Mouse (Mus musculus) ovary, adult 18-20 months (tissue): ENCODE results near the gene Acadl.

Experiments
- DNase-seq: peaks from one replicate; pipeline ENCODE4 v3.0.0; 2022; ENCODE audit warnings: low spot score, mixed read lengths

Acadl gene

GRCm38 (mm10) chr1:66862712-66863511, at the start of gene Acadl:
TSS of gene Acadl (minus strand) at chr1:66863277.
- peak; percentile 84 for DNase-seq

- no peak for DNase-seq
Observed at GRCm38 (mm10) chr1:66912305-66912704, 49.2 kb upstream of the Acadl start.

DNA sequence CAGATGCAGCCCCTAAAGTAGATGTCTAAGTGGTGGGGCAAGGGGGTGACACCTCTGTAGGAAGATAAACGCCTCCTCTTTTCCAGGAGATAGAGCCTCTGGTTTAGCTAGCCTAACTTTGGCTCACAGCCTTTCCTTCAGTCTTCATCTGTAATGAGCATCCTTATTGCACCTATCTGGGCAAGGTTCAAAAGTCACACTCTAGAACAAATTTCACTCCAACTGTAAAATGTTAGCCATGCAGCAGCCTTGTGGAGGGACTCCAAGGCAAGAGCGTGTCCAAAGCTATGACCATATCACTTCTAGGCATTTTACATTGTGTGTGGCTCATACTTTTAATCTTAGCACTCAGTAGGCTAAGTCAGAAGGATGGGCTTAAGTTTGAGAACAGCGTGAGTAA, 39.5 kb upstream of the Acadl start:
- DNase-seq: no peak

DNA sequence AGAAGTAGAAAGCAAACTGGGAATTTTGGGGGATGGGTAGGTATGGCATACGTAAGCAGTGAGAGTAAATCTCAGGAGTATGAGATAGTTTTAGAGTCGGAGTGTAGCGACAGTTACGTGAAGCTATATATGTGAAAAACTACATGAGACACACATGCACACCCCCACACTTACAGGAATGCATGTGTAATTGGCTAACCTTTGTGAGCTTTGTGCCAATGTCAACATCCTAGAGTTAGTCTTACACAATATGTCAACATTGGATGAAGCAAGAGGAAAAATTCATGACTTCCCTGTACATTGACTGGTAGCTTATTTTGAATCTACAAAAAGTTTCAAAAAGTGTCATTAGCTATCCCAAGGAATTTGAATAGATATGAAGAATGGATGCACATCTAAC, 37.9 kb upstream of the Acadl start:
- DNase-seq: no peak

GRCm38 (mm10) chr1:66898261-66898660, 35.2 kb upstream of the Acadl start:
- DNase-seq: no peak

- no peak for DNase-seq
Observed at GRCm38 (mm10) chr1:66896556-66896955, 33.5 kb upstream of the Acadl start.

GRCm38 (mm10) chr1:66896125-66896524, 33.0 kb upstream of the Acadl start:
- DNase-seq: no peak

DNA sequence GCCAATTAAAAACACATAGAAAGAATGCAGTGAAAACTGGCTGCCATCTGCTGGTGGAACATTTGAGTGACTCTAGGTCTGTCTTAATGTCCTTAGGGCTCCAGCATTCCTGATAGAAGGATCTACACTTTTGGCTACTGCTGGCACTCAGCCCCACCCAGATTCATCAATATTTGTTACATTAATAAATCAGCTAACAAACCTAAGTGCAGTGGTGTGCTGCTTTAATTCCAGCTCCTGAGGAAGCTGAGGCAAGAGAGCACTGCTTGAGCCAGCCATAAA, 32.7 kb upstream of the Acadl start:
- peak; percentile 17 for DNase-seq

DNA sequence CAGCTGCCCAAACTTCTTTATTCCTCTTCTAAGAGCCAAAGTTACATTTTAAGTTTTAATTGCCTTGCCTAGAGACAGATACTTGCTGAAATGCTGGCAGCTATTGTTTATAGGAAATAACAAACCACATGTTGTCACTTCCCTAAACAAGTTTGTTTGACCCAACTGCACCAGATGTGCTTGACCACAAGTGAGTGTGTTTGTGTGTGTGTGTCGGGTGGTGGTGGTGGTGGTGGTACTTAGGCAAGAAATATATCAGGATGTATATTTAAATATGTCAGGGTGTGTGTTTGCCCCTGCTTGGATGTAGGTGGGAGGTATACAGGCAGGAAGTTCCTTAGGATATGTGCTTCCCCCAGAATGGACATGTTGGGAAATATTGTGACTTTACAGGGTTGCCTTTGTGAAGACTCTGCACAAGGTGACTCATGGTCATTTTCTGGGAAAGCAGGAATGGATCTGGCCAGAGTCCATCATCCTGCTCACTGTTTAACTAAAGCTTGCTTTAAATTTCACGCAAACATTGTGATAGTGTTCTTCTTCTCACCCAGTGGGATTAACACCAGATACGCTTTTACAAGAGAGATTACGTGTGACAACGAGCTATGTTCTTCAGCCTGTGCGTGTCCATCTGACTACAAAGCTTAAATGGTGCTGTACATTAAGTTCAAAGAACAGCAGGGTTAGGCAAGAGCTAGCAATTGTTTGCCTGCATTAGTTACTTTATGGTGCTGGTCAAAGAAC, 32.2 kb upstream of the Acadl start:
- no peak for DNase-seq

DNA sequence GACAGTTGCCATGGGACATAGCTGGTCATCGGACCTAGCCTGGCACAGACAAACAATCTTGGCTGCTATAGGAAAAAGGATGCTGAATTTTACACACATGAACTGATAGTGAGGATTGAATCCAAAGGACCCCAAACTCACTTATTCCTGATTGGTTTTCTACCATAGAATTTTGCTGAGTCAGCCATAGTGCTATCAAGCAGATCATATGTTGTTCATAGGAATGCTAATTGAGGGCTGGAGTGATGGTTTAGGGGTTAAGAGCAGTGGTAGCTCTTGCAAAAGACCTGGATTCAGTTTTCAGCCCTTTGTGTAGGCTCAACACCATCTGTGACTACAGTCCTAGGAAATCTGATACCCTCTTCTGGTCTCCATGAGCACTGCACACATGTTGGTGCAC, 24.1 kb upstream of the Acadl start:
- no peak for DNase-seq

DNA sequence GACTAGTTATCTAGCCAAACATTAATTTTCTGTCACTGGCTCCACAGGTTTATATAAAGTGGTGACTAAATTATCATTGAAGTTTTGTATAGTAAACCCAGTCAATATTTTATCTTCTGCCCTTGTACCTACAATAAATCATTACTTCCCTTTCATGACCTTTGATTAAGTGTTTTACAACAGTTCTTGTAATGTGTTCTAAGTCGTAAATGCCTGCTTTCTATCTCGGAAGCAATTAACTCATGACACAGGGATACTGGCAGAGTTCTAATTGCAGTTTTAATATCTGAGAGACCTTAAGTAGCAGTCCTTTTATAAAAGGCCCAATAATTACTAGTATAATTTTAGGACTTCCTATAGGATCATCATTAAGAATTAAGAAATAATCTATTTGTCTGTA, 17.1 kb upstream of the Acadl start:
- no peak for DNase-seq

DNA sequence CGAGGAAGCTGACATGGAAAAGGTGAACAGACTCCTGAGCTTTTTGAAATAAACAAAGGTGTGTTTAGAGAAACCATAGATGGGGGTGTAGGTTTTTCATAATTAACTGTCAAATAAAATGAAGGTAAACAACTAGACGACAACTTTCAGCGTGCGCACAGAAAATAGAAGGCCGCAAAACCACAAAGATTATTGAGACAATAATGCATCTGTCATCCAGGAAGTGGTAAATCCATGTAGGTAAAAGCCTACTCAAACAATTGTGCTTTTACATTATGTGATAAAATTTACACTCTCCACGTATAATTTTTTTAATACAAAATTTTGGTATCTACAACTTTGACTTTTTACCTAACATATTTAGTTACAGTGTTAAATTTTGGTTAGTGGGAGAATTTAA, 11.7 kb upstream of the Acadl start:
- no peak for DNase-seq

DNA sequence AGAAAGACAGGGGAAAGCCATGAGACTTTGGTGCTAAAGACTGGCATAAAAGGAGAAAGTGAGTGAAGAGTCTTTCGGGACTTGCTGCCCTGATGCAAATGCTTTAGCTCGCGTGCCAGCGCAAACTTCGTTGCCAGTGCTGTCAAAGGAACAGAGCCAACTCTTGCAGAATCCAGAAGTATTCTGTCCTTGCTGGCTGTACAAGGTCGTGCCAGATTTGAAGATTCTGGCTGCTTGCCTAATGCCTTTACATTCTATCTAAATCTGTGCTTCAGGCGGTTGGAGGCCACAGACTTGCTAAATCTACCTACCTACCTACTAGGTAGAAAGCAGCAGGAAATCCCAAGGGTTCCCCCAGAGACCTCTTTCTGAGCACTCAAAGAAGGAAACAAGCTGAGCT, 8.5 kb upstream of the Acadl start:
- peak; percentile 82 for DNase-seq

DNA sequence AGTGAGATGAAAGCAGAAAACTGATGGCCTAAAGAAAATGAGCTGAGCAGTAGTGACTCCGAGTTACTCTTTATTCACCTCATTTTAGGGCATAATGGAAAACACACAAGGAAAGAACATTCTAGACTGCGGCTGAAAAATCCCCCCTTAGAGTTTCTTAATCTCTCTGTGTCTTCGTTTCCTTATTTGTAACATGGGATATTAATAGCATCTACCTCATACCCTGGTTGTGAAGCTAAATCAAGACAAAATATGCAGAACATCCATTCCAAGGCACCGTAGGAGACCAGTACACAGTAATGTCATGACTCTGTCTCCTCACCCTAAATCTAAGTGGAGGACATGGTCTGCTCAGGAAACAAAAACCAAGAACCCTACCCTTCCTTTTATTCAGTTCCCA, 2.6 kb upstream of the Acadl start:
- no peak for DNase-seq

DNA sequence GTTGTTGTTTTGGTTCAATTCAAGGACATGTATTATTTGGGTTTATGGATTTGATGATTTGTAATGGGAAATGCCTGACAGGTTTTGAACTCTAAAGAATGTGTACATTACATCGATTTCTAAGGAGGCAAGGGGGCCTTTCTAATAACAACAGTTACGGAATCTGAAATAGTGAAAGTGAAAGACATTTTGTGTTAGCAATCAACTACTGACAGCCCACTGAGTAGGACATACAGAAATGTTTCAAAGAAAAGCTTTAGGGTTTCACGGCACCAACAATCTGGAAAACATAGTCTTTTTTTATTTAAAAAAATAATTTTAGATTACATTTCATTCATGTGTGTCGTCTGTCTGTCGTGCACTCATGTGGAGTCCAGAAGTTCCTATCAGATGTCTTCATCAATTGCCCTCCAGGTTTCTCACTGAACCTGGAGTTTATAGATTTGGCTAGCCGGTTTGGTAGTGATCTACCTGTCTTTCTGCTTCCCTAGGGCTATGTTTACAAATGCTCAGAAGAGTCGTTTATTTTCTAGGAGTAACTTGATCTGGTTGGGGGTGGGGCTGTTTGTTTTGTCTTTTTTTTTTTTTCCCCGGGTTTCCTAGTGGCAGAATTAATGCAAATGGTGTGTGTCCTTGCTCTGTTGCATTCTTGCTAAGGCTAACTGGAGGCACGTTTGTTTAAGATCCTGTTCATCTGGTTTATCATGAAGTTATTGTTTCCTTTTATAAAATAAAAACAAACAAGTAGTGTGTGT, 841 bp upstream of the Acadl start:
- DNase-seq: no peak

DNA sequence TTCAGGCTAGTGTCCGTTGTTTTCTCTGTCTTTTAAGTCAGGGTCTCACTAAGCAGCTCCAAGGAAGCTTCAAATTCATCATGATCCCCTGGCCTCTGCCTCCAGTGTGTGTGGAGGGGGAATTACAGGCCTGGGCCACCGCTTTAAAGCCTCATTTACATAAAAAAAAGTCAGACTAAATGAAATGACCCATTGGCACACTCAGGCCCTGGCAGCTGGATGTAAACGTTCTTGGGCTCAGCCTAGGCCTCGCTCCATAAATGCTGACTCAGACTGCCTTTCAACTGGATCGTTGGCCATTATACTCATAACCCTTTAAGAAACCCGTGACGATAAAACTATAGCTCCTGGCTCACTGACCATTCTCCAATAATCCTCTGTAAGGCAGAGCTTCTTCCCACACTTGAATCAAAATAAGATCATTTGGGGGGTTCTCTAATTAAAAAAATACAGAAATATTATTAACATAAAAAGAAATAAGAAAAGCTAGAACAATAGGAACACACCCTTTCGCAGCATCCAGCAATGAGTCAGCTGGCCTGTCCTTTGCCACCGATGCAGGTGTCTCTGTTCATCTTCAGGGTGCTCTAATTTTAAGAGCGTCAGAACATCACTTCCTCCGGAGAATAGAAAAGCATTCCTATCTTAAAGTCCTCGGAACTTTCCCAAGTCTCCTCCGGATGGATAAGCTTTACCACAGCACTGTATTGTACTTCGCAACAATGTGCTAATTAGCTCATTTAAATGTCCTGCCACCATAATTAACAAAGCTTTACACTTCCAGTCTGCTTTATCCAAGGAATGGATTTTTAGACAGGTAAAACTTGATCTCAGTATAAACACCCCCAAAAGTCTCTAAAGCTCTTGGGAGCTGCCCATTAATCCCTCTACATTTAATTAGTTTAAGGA, 1.1 kb downstream of the Acadl start:
- no peak for DNase-seq

- DNase-seq: no peak
Observed at GRCm38 (mm10) chr1:66847506-66847905, 15.6 kb downstream of the Acadl start.

DNA sequence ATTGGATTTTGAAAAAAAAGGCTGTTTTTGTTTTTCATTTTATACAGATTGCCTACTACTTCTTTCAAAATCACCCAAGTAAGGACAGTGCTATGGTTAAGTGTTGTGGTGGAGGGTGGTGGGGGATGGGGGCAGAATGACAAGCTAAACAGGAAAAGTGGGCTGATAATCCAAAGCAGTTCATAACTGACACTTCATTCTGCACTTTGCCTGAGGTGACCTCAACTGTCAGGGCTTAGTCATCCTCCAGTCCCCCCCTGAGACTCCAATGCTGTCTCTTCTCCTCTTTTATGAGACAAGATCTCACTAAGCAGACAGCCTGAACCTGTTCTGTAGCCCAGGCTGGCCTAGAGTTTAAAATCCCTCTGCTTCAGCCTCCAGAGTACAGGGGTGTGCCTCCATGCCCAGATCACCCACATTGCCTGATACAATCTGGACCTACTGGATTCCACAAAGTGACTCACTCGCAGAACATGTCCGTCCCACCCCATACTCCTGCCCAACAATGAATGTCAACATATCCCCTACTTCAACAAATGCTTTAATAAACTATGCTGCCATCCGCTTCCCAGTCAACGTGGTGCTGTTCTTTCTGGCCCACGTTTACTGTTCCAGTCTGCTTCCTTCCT, 17.3 kb downstream of the Acadl start:
- DNase-seq: no peak

- no peak for DNase-seq
Observed at GRCm38 (mm10) chr1:66841938-66842337, 21.1 kb downstream of the Acadl start.

GRCm38 (mm10) chr1:66841510-66841909, 21.6 kb downstream of the Acadl start:
- DNase-seq: no peak

GRCm38 (mm10) chr1:66839755-66840438, 23.2 kb downstream of the Acadl start:
- DNase-seq: no peak
